Comparison of ENCODE assay signal across 10 mouse cellular contexts in genomic region chr15:62462698-62463097, GRCm38 (mm10).
DNase-seq lines count a peak whose midpoint lies in the region; ATAC-seq and TF ChIP-seq lines count a peak whose summit lies in the region.
"Had no signal": no experiment of that assay in that cellular context is flagged by ENCODE, and none has a peak within 500 bp of the region (broad histone marks: within the 10 kb centered on the region; RNA-seq: fewer than 3 reads in every experiment).

No protein-coding gene starts in this region.

- H3K4me1 ChIP-seq in kidney, adult 2 months (ENCODE audit: control insufficient read depth, insufficient read depth, low read length) = peaks cover 9% of the 10 kb centered on the region; the same call in 1 of the 2 replicates
- peaks cover 11% of the 10 kb centered on the region for H3K4me1 ChIP-seq in forebrain, embryonic 10.5 days
- no peaks in the 10 kb centered on the region for H3K4me1 ChIP-seq in neural tube, embryonic 14.5 days (ENCODE audit: control insufficient read depth, insufficient read depth, low read length)
- H3K4me1 ChIP-seq: liver, embryonic 15.5 days had no signal

- intact Hi-C loops in heart, postnatal 14 days (cut with DNase I) = no loop called here

- no peak for TF ChIP-seq POLR2A in kidney, adult 2 months (IDR thresholded peaks at IDR 0.05; ENCODE audit: low read depth, low read length)

- peak; percentile 54 for DNase-seq in kidney, postnatal 10 days
- no peak for DNase-seq in kidney, adult 2 months
- DNase-seq in forebrain, embryonic 10.5 days (ENCODE audit: extremely low spot score, low spot score) = no peak
- DNase-seq in heart, postnatal 14 days = peak; percentile 45 to 55
- peak; percentile 18 to 80 for DNase-seq in left cerebral cortex, adult 8-10 months (ENCODE audit: low spot score in 2 of 2)
- no peak for DNase-seq in adrenal gland, adult 8-10 months

- H3K9ac ChIP-seq in neural tube, embryonic 14.5 days (replicated peaks; ENCODE audit: low read depth, low read length) = no peak overlapping the region
- H3K9ac ChIP-seq: embryonic facial prominence, embryonic 13.5 days; liver, embryonic 15.5 days had no signal

- peak; percentile 84; the same call in 1 of the 2 replicates for ATAC-seq in neural tube, embryonic 14.5 days (ENCODE audit: low read depth)
- no peak for ATAC-seq in megakaryocyte progenitor cell, adult 5-6 weeks (replicated peaks; ENCODE audit: poor library complexity)

- WGBS in kidney, adult 2 months = 65% methylated on average over 3 of the region's 3 CpGs
- 29% methylated on average over 3 of the region's 3 CpGs for WGBS in forebrain, embryonic 10.5 days
- WGBS in neural tube, embryonic 14.5 days = 4% methylated on average over 3 of the region's 3 CpGs

- no peak overlapping the region for H3K27ac ChIP-seq in kidney, adult 2 months (ENCODE audit: insufficient read depth, low read depth, low read length)
- H3K27ac ChIP-seq in forebrain, embryonic 10.5 days = 0 out of 2 replicates have a peak overlapping the region, but pooled peaks have one; percentile 51
- H3K27ac ChIP-seq in neural tube, embryonic 14.5 days (ENCODE audit: low read depth, low read length) = no peak overlapping the region
- H3K27ac ChIP-seq: embryonic facial prominence, embryonic 13.5 days; liver, embryonic 15.5 days had no signal

- no peak overlapping the region for H3K4me2 ChIP-seq in neural tube, embryonic 14.5 days (ENCODE audit: low read depth, low read length)
- H3K4me2 ChIP-seq: embryonic facial prominence, embryonic 13.5 days; liver, embryonic 15.5 days had no signal

- no peak overlapping the region for H3K4me3 ChIP-seq in kidney, adult 2 months (ENCODE audit: insufficient read depth, low read depth, low read length)
- no peak overlapping the region for H3K4me3 ChIP-seq in forebrain, embryonic 10.5 days
- H3K4me3 ChIP-seq in neural tube, embryonic 14.5 days (ENCODE audit: low read depth, low read length) = no peak overlapping the region
- H3K4me3 ChIP-seq: embryonic facial prominence, embryonic 13.5 days; liver, embryonic 15.5 days had no signal

- no peaks in the 10 kb centered on the region for H3K27me3 ChIP-seq in kidney, adult 2 months (replicated peaks; ENCODE audit: control insufficient read depth, insufficient read depth, low read length)
- H3K27me3 ChIP-seq in forebrain, embryonic 10.5 days (ENCODE audit: poor library complexity, severe bottlenecking) = no peaks in the 10 kb centered on the region
- H3K27me3 ChIP-seq in neural tube, embryonic 14.5 days (ENCODE audit: control insufficient read depth, insufficient read depth, low read length) = no peaks in the 10 kb centered on the region
- H3K27me3 ChIP-seq: embryonic facial prominence, embryonic 13.5 days; liver, embryonic 15.5 days had no signal

- no peaks in the 10 kb centered on the region for H3K9me3 ChIP-seq in forebrain, embryonic 10.5 days
- no peaks in the 10 kb centered on the region for H3K9me3 ChIP-seq in neural tube, embryonic 14.5 days (ENCODE audit: control insufficient read depth, low read length)
- H3K9me3 ChIP-seq: embryonic facial prominence, embryonic 13.5 days; liver, embryonic 15.5 days had no signal

- H3K36me3 ChIP-seq in kidney, adult 2 months (ENCODE audit: control insufficient read depth, insufficient read depth, low read length) = no peaks in the 10 kb centered on the region
- no peaks in the 10 kb centered on the region for H3K36me3 ChIP-seq in forebrain, embryonic 10.5 days (replicated peaks)
- no peaks in the 10 kb centered on the region for H3K36me3 ChIP-seq in neural tube, embryonic 14.5 days (ENCODE audit: control insufficient read depth, insufficient read depth, low read length)
- H3K36me3 ChIP-seq: embryonic facial prominence, embryonic 13.5 days; liver, embryonic 15.5 days had no signal

- no peak for TF ChIP-seq CTCF in kidney, adult 2 months (conservative IDR thresholded peaks at IDR 0.05; ENCODE audit: insufficient read depth, insufficient read length, low read depth, low read length)

Comparison
In these comparisons a context has a peak if more than half of its experiments do, and no peak if none do; other contexts are left out.
1. DNase-seq: peak in kidney, postnatal 10 days (single experiment), heart, postnatal 14 days (2 of 2) and left cerebral cortex, adult 8-10 months (2 of 2); none in kidney, adult 2 months (single experiment), forebrain, embryonic 10.5 days (single experiment) and adrenal gland, adult 8-10 months (single experiment).